Mouse (Mus musculus) frontal cortex, postnatal 25 days (tissue): Measurements from ENCODE around the gene Olfr854.

Experiments used
- DNase-seq, 2 experiments: peaks; one replicate each; pipeline ENCODE4 v3.0.0; 2022; ENCODE audit warnings: low spot score in 2 of 2

Gene Olfr854

DNA sequence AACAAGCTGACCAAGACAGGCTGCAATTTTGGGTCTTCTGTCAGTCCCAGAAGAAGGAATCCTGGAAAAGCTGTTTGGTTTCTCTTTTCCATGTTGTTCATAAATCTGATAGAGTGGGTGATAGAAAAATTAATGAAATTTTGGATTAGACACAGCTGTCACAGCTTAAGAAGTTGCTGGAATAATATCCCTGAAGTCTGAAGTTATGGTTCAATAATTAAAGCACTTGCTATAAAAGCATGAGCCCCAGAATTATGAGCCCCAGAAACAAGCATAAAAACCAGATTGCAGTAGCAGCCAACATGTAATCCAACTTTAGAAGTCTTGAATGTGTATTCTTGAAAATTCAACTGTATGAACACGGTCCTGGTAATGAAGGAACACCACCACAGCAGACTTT, at the start of gene Olfr854:
Gene Olfr854 (minus strand): TSS at position 101 of the 400 bp plus-strand sequence.
- no peak for DNase-seq

DNA sequence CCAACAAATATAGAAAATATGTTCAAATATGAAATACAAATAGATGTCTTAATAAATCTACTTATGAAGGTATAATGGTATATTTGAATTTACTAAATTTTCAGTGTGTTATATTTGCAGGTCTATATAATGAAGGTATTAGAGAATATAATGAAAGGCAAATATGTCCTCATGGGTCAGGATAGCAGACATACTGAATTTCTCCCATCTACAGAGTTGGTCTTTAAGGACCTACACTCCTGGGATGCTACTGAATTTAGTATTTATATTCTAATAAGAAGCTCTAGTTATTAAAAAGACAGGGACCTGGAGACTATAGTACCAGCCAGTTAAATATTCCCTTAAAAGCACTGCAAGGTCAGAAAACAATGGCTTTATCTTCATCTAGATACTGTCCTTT, 15.1 kb upstream of the Olfr854 start, which contains the start of gene Olfr855:
Gene Olfr855 (plus strand): TSS at position 301 of the 400 bp plus-strand sequence.
- no peak for DNase-seq

- no peak for DNase-seq
Measured at GRCm38 (mm10) chr9:19540976-19541375, 26.2 kb downstream of the Olfr854 start, which contains the start of gene Olfr853. Gene Olfr853, minus strand, starts transcription at chr9:19541076.
